ENCODE assay signal across 8 mouse cellular contexts in genomic region chrX:136666281-136666706, GRCm38 (mm10). TPM values are rescaled to one million over a fixed set of nuclear protein-coding genes. Genes with fewer than 3 reads are reported as not detected.
DNase-seq lines count a peak whose midpoint lies in the region; ATAC-seq lines count a peak whose summit lies in the region.

No protein-coding gene starts in this region.

- H3K4me1 ChIP-seq in kidney, embryonic 16.5 days (ENCODE audit: insufficient read depth, low read length) = no peaks in the 10 kb centered on the region
- H3K4me1 ChIP-seq in midbrain, embryonic 14.5 days (ENCODE audit: control insufficient read depth, insufficient read depth, low read length) = no peaks in the 10 kb centered on the region

- no peak overlapping the region for H3K27ac ChIP-seq in kidney, embryonic 16.5 days (ENCODE audit: low read length)
- peak overlapping the region; percentile 68 for H3K27ac ChIP-seq in midbrain, embryonic 14.5 days (replicated peaks; ENCODE audit: low read depth, low read length)

- peaks cover 12% of the 10 kb centered on the region; the same call in 1 of the 2 replicates for H3K27me3 ChIP-seq in kidney, embryonic 16.5 days (ENCODE audit: insufficient read depth, low read length)
- H3K27me3 ChIP-seq in midbrain, embryonic 14.5 days (ENCODE audit: control insufficient read depth, insufficient read depth, low read length) = no peaks in the 10 kb centered on the region

- peak overlapping the region; percentile 61 for H3K4me2 ChIP-seq in kidney, embryonic 16.5 days (replicated peaks; ENCODE audit: low read depth, low read length)
- peak overlapping the region; percentile 56 for H3K4me2 ChIP-seq in midbrain, embryonic 14.5 days (ENCODE audit: low read length)

- H3K9me3 ChIP-seq in kidney, embryonic 16.5 days (ENCODE audit: low read length) = no peaks in the 10 kb centered on the region
- H3K9me3 ChIP-seq in midbrain, embryonic 14.5 days (ENCODE audit: control insufficient read depth, low read length) = no peaks in the 10 kb centered on the region

- peak overlapping the region; percentile 48 for H3K4me3 ChIP-seq in kidney, embryonic 16.5 days (ENCODE audit: low read length)
- H3K4me3 ChIP-seq in midbrain, embryonic 14.5 days (replicated peaks; ENCODE audit: low read depth, low read length) = peak overlapping the region; percentile 47

- peak overlapping the region; percentile 59; the same call in 1 of the 2 replicates for H3K9ac ChIP-seq in kidney, embryonic 16.5 days (replicated peaks; ENCODE audit: low read length)
- peak overlapping the region; percentile 69 for H3K9ac ChIP-seq in midbrain, embryonic 14.5 days (replicated peaks; ENCODE audit: low read length)

- peak; percentile 76 for ATAC-seq in kidney, embryonic 16.5 days (ENCODE audit: low FRiP score, low TSS enrichment)
- peak; percentile 86 for ATAC-seq in midbrain, embryonic 14.5 days (ENCODE audit: low FRiP score, low TSS enrichment)

- no peaks in the 10 kb centered on the region for H3K36me3 ChIP-seq in kidney, embryonic 16.5 days (ENCODE audit: insufficient read depth, low read length)
- no peaks in the 10 kb centered on the region for H3K36me3 ChIP-seq in midbrain, embryonic 14.5 days (ENCODE audit: control insufficient read depth, insufficient read depth, low read length)

- 31% methylated on average over 18 of the region's 20 CpGs for WGBS in kidney, embryonic 16.5 days
- 33% methylated on average over 19 of the region's 20 CpGs for WGBS in midbrain, embryonic 14.5 days

- no peak for DNase-seq in kidney, adult 9 months
- DNase-seq in cerebellum, adult 9-10 months = peak; percentile 58
- DNase-seq in frontal cortex, postnatal 36 days (ENCODE audit: low spot score in 2 of 2) = peak; percentile 33 to 34
- peak; percentile 6 to 25 for DNase-seq in left cerebral cortex, adult 18-20 months (ENCODE audit: low spot score in 2 of 2)
- DNase-seq in midbrain, embryonic 14.5 days = peak; percentile 57
- peak; percentile 48 for DNase-seq in testis, postnatal 10 days (ENCODE audit: low spot score)
- DNase-seq in gastrocnemius, adult 18-20 months (ENCODE audit: low spot score) = no peak

RNA-seq across cellular contexts. Expression of gene Tceal1, which starts 41.5 kb away (rescaled TPM):
- polyA plus RNA-seq in kidney, embryonic 16.5 days (2015; fragmentation: Nextera tagmentation; extraction: Ambion mirVana) = 9.7 and 10.9 TPM in 2 replicates
- 10 to 100 TPM; 15.1 to 16.0 TPM for total RNA-seq in left cerebral cortex, adult 18-20 months (2021)
- polyA plus RNA-seq in midbrain, embryonic 14.5 days (2014; fragmentation: Nextera tagmentation; extraction: Ambion mirVana) = 25.2 and 26.8 TPM in 2 replicates
- 1 to 10 TPM; 2.5 to 3.3 TPM for total RNA-seq in gastrocnemius, adult 18-20 months (2021)

Comparison
In these comparisons a context has a peak if more than half of its experiments do, and no peak if none do; other contexts are left out.
1. DNase-seq: peak in cerebellum, adult 9-10 months (single experiment), frontal cortex, postnatal 36 days (2 of 2), left cerebral cortex, adult 18-20 months (2 of 2), midbrain, embryonic 14.5 days (single experiment) and testis, postnatal 10 days (single experiment); none in kidney, adult 9 months (single experiment) and gastrocnemius, adult 18-20 months (single experiment).